Mouse (Mus musculus): Measurements from ENCODE around the gene Yod1. TPM values are rescaled to one million over a fixed set of nuclear protein-coding genes. Genes with fewer than 3 reads are reported as not detected.

Gene Yod1
- polyA plus RNA-seq, 1 experiment = 11.2 TPM

GRCm38 (mm10) chr1:130769925-130770324, 52.8 kb downstream of the Yod1 start:
- no peak overlapping the region for H3K4me3 ChIP-seq (ENCODE audit: control insufficient read depth, low read depth, low read length)
- no peak overlapping the region for H3K27ac ChIP-seq (ENCODE audit: control insufficient read depth, insufficient read depth, low read depth, low read length)
- no peaks in the 10 kb centered on the region for H3K36me3 ChIP-seq (ENCODE audit: control insufficient read depth, insufficient read depth, low read length)
- TF ChIP-seq POLR2A (IDR thresholded peaks at IDR 0.05; ENCODE audit: control insufficient read depth, low read depth, low read length) = no peak
- no peak for TF ChIP-seq CTCF (IDR thresholded peaks at IDR 0.05; ENCODE audit: control insufficient read depth, insufficient read depth, insufficient replicate concordance, low read depth, low read length)
- H3K27me3 ChIP-seq (ENCODE audit: control insufficient read depth, insufficient read depth, low read length) = no peaks in the 10 kb centered on the region
- no peaks in the 10 kb centered on the region for H3K4me1 ChIP-seq (ENCODE audit: control insufficient read depth, insufficient read depth, low read length)

GRCm38 (mm10) chr1:130770487-130770886, 53.4 kb downstream of the Yod1 start:
- Histone ChIP-seq H3K4me1 (ENCODE audit: control insufficient read depth, insufficient read depth, low read length) (no peaks in the 10 kb centered on the region), H3K27ac (ENCODE audit: control insufficient read depth, insufficient read depth, low read depth, low read length) (no peak overlapping the region), H3K4me3 (ENCODE audit: control insufficient read depth, low read depth, low read length) (no peak overlapping the region), H3K36me3 (ENCODE audit: control insufficient read depth, insufficient read depth, low read length) (no peaks in the 10 kb centered on the region), H3K27me3 (ENCODE audit: control insufficient read depth, insufficient read depth, low read length) (no peaks in the 10 kb centered on the region)
- TF ChIP-seq POLR2A (IDR thresholded peaks at IDR 0.05; ENCODE audit: control insufficient read depth, low read depth, low read length) (no peak), CTCF (IDR thresholded peaks at IDR 0.05; ENCODE audit: control insufficient read depth, insufficient read depth, insufficient replicate concordance, low read depth, low read length) (no peak)

- Histone ChIP-seq H3K4me1 (ENCODE audit: control insufficient read depth, insufficient read depth, low read length) (no peaks in the 10 kb centered on the region), H3K27me3 (ENCODE audit: control insufficient read depth, insufficient read depth, low read length) (no peaks in the 10 kb centered on the region), H3K36me3 (ENCODE audit: control insufficient read depth, insufficient read depth, low read length) (no peaks in the 10 kb centered on the region), H3K4me3 (ENCODE audit: control insufficient read depth, low read depth, low read length) (no peak overlapping the region), H3K27ac (ENCODE audit: control insufficient read depth, insufficient read depth, low read depth, low read length) (no peak overlapping the region)
- TF ChIP-seq POLR2A (IDR thresholded peaks at IDR 0.05; ENCODE audit: control insufficient read depth, low read depth, low read length) (no peak), CTCF (IDR thresholded peaks at IDR 0.05; ENCODE audit: control insufficient read depth, insufficient read depth, insufficient replicate concordance, low read depth, low read length) (no peak)
Measured at GRCm38 (mm10) chr1:130770981-130771494, 53.9 kb downstream of the Yod1 start.

Other genes starting within 250 kb of the Yod1 start
- gene Zp3r, start 87.7 kb upstream of the Yod1 start, polyA plus RNA-seq (2012; rRNA removed) = 109 and 160 TPM in 2 replicates
- gene C4bp, start 55.7 kb upstream of the Yod1 start, polyA plus RNA-seq (2012; rRNA removed) = 1.3 TPM in 1 of 2 replicates, not detected in the other
- gene Gm29427, start 1.5 kb upstream of the Yod1 start, polyA plus RNA-seq (2012; rRNA removed) = 0.96 and 1.5 TPM in 2 replicates
- 30.9 and 33.0 TPM in 2 replicates for gene Pfkfb2, start 11.9 kb downstream of the Yod1 start, polyA plus RNA-seq (2012; rRNA removed)
- 1.8 TPM in 2 replicates for gene AA986860, start 14.6 kb downstream of the Yod1 start, polyA plus RNA-seq (2012; rRNA removed)
- 0.14 and 0.23 TPM in 2 replicates for gene Fcamr, start 83.6 kb downstream of the Yod1 start, polyA plus RNA-seq (2012; rRNA removed)
- gene Pigr, start 109.4 kb downstream of the Yod1 start, polyA plus RNA-seq (2012; rRNA removed) = 0.17 and 0.36 TPM in 2 replicates
- gene Fcmr, start 148.3 kb downstream of the Yod1 start, polyA plus RNA-seq (2012; rRNA removed) = 18.7 and 29.0 TPM in 2 replicates
- not detected in 2 replicates for gene Il24, start 170.1 kb downstream of the Yod1 start, polyA plus RNA-seq (2012; rRNA removed)
- gene Il20, start 194.1 kb downstream of the Yod1 start, polyA plus RNA-seq (2012; rRNA removed) = not detected in 2 replicates
- not detected in 2 replicates for gene Il19, start 222.8 kb downstream of the Yod1 start, polyA plus RNA-seq (2012; rRNA removed)

All from testis, adult 2 months (tissue).